Mouse (Mus musculus) myocyte (in vitro differentiated cells): ENCODE data around the gene Vmn1r229. TPM values are rescaled to one million over a fixed set of nuclear protein-coding genes. Genes with fewer than 3 reads are reported as not detected.

Experiments used
- H3K27me3 ChIP-seq: one replicate; pipeline ENCODE4 v1.6.1; 2011; ENCODE audit not compliant: control insufficient read depth, insufficient read depth, insufficient read length
- H3K36me3 ChIP-seq: one replicate; pipeline ENCODE4 v1.6.1; 2011; ENCODE audit not compliant: control insufficient read depth, insufficient read depth
- H3K4me2 ChIP-seq: one replicate; pipeline ENCODE4 v1.6.1; 2011; ENCODE audit warnings: low read depth, control low read depth
- H3K4me3 ChIP-seq: one replicate; pipeline ENCODE4 v1.5.1; 2011; ENCODE audit warnings: mild to moderate bottlenecking, control low read depth, moderate library complexity
- H3K79me2 ChIP-seq: one replicate; pipeline ENCODE4 v1.6.1; 2011; ENCODE audit not compliant: control insufficient read depth, insufficient read depth
- H3ac ChIP-seq: one replicate; pipeline ENCODE4 v1.6.1; 2011; ENCODE audit not compliant: control insufficient read depth, insufficient read length
- CEBPB ChIP-seq: IDR thresholded peaks from 2 replicates; pipeline ENCODE4 v1.6.1; 2011; ENCODE audit warnings: mild to moderate bottlenecking, moderate library complexity; ENCODE audit not compliant: poor library complexity, insufficient read depth, severe bottlenecking
- E2F4 ChIP-seq: IDR thresholded peaks from one replicate; pipeline ENCODE4 v1.6.1; 2011; ENCODE audit warnings: mild to moderate bottlenecking, control low read depth, moderate library complexity; ENCODE audit not compliant: insufficient read depth
- MAX ChIP-seq: IDR thresholded peaks from one replicate; pipeline ENCODE4 v1.6.1; 2011; ENCODE audit warnings: low read depth, mild to moderate bottlenecking, control low read depth
- MYOD1 ChIP-seq, 3 experiments: IDR thresholded peaks; one replicate each; pipeline ENCODE4 v1.6.1; 2011; ENCODE audit warnings: control low read depth in 2 of 3, low read depth in 2 of 3, mild to moderate bottlenecking in 2 of 3, moderate library complexity in 1 of 3; ENCODE audit not compliant: insufficient read length in 2 of 3, control insufficient read depth in 1 of 3
- MYOG ChIP-seq, 3 experiments: IDR thresholded peaks; one replicate each; pipeline ENCODE4 v1.6.1; 2011; ENCODE audit warnings: control low read depth in 2 of 3, low read depth in 2 of 3, mild to moderate bottlenecking in 2 of 3; ENCODE audit not compliant: insufficient read length in 2 of 3, control insufficient read depth in 1 of 3, insufficient read depth in 1 of 3
- POLR2A ChIP-seq: IDR thresholded peaks from one replicate; pipeline ENCODE4 v1.6.1; 2011; ENCODE audit warnings: low read depth, mild to moderate bottlenecking, control low read depth, moderate library complexity; ENCODE audit not compliant: insufficient read length
- POLR2AphosphoS2 ChIP-seq: IDR thresholded peaks from one replicate; pipeline ENCODE4 v1.6.1; 2011; ENCODE audit warnings: low read depth, control low read depth; ENCODE audit not compliant: insufficient read length
- REST ChIP-seq: IDR thresholded peaks from one replicate; pipeline ENCODE4 v1.6.1; 2011; ENCODE audit warnings: mild to moderate bottlenecking, control low read depth, moderate library complexity; ENCODE audit not compliant: insufficient read depth, insufficient read length
- SRF ChIP-seq: IDR thresholded peaks from one replicate; pipeline ENCODE4 v1.6.1; 2011; ENCODE audit warnings: low read depth; ENCODE audit not compliant: control insufficient read depth, insufficient read length
- TCF12 ChIP-seq: IDR thresholded peaks from one replicate; pipeline ENCODE4 v1.6.1; 2011; ENCODE audit warnings: mild to moderate bottlenecking, control low read depth; ENCODE audit not compliant: poor library complexity, insufficient read depth, severe bottlenecking
- TCF3 ChIP-seq: IDR thresholded peaks from one replicate; pipeline ENCODE4 v1.6.1; 2011; ENCODE audit warnings: low read depth, control low read depth; ENCODE audit not compliant: insufficient read length
- USF1 ChIP-seq: IDR thresholded peaks from one replicate; pipeline ENCODE4 v1.6.1; 2011; ENCODE audit warnings: low read depth, mild to moderate bottlenecking, control low read depth, moderate library complexity
- polyA plus RNA-seq: library from polyadenylated mRNA; unstranded; fragments of >200 nt; fragmentation: generic; extraction: Trizol; gene quantifications from one replicate; pipeline ENCODE4 v1.2.1, GENCODE M21; 2012; ENCODE audit warnings: missing spikeins

Gene Vmn1r229
- polyA plus RNA-seq: not detected

GRCm38 (mm10) chr17:20811255-20811654, at the start of gene Vmn1r229:
Vmn1r229 (plus strand) TSS chr17:20811555.
- no peaks in the 10 kb centered on the region for H3K27me3 ChIP-seq
- H3K79me2 ChIP-seq: no peaks in the 10 kb centered on the region
- no peak within 1 kb of the TSS for H3K4me2 ChIP-seq
- TF ChIP-seq POLR2AphosphoS2 (no peak), USF1 (no peak), E2F4 (no peak), SRF (no peak), MAX (no peak), TCF3 (no peak), CEBPB (no peak), REST (no peak), MYOD1 (IDR thresholded peaks at IDR 0.05; ENCODE audit: control insufficient read depth in 1 of 3, insufficient read length in 2 of 3, low read depth in 2 of 3) (no peak), TCF12 (no peak), MYOG (IDR thresholded peaks at IDR 0.05; ENCODE audit: control insufficient read depth in 1 of 3, insufficient read depth in 1 of 3, insufficient read length in 2 of 3, low read depth in 2 of 3) (no peak)
- H3ac ChIP-seq: no peak within 1 kb of the TSS
- H3K36me3 ChIP-seq: no peaks in the 10 kb centered on the region
- H3K4me3 ChIP-seq: no peak within 1 kb of the TSS

- H3K79me2 ChIP-seq: no peaks in the 10 kb centered on the region
These were observed 25.3 kb upstream of the Vmn1r229 start, which contains the start of gene Vmn1r228 for GRCm38 (mm10) chr17:20786057-20786456. Vmn1r228 (minus strand) TSS chr17:20786157.

GRCm38 (mm10) chr17:20840144-20840543, 28.8 kb downstream of the Vmn1r229 start, which contains the start of gene Vmn1r230:
Vmn1r230 (plus strand) TSS chr17:20840444.
- Histone ChIP-seq H3K79me2 (no peaks in the 10 kb centered on the region), H3K4me3 (no peak within 1 kb of the TSS), H3K36me3 (no peaks in the 10 kb centered on the region), H3K27me3 (no peaks in the 10 kb centered on the region), H3K4me2 (no peak within 1 kb of the TSS), H3ac (no peak within 1 kb of the TSS)
- TF ChIP-seq TCF3: no peak
- TF ChIP-seq USF1: no peak
- no peak for TF ChIP-seq SRF
- TF ChIP-seq REST: no peak
- TF ChIP-seq E2F4: no peak
- no peak for TF ChIP-seq TCF12
- TF ChIP-seq CEBPB: no peak
- no peak for TF ChIP-seq MYOD1 (IDR thresholded peaks at IDR 0.05; ENCODE audit: control insufficient read depth in 1 of 3, insufficient read length in 2 of 3, low read depth in 2 of 3)
- no peak for TF ChIP-seq POLR2AphosphoS2
- no peak for TF ChIP-seq MAX
- TF ChIP-seq MYOG (IDR thresholded peaks at IDR 0.05; ENCODE audit: control insufficient read depth in 1 of 3, insufficient read depth in 1 of 3, insufficient read length in 2 of 3, low read depth in 2 of 3): no peak
- TF ChIP-seq POLR2A: no peak

More at GRCm38 (mm10) chr17:20786057-20786456, 25.3 kb upstream of the Vmn1r229 start, which contains the start of gene Vmn1r228:
- H3K27me3 ChIP-seq: no peaks in the 10 kb centered on the region
- H3K36me3 ChIP-seq: no peaks in the 10 kb centered on the region
- no peak within 1 kb of the TSS for H3K4me2 ChIP-seq
- TF ChIP-seq MYOG (IDR thresholded peaks at IDR 0.05; ENCODE audit: control insufficient read depth in 1 of 3, insufficient read depth in 1 of 3, insufficient read length in 2 of 3, low read depth in 2 of 3) (no peak), POLR2A (no peak), REST (no peak), USF1 (no peak), CEBPB (no peak), MAX (no peak), TCF3 (no peak), POLR2AphosphoS2 (no peak), SRF (no peak), TCF12 (no peak), E2F4 (no peak), MYOD1 (IDR thresholded peaks at IDR 0.05; ENCODE audit: control insufficient read depth in 1 of 3, insufficient read length in 2 of 3, low read depth in 2 of 3) (no peak)
- no peak within 1 kb of the TSS for H3K4me3 ChIP-seq
- H3ac ChIP-seq: no peak within 1 kb of the TSS

Other genes with a start within 250 kb of the Vmn1r229 start
- not detected for gene Vmn2r109, start 246.8 kb upstream of the Vmn1r229 start, polyA plus RNA-seq
- gene Vmn2r110, start 215.1 kb upstream of the Vmn1r229 start, polyA plus RNA-seq: not detected
- gene Fpr-rs3, start 186.7 kb upstream of the Vmn1r229 start, polyA plus RNA-seq: not detected
- gene Vmn1r226, start 128.7 kb upstream of the Vmn1r229 start, polyA plus RNA-seq: not detected
- gene Vmn1r227, start 81.7 kb upstream of the Vmn1r229 start, polyA plus RNA-seq: not detected
- gene Vmn1r228, start 25.4 kb upstream of the Vmn1r229 start, polyA plus RNA-seq: not detected
- not detected for gene Vmn1r230, start 28.9 kb downstream of the Vmn1r229 start, polyA plus RNA-seq
- gene Vmn1r231, start 93.5 kb downstream of the Vmn1r229 start, polyA plus RNA-seq: not detected
- not detected for gene Vmn1r232, start 108.2 kb downstream of the Vmn1r229 start, polyA plus RNA-seq
- gene Ppp2r1a, start 133.8 kb downstream of the Vmn1r229 start, polyA plus RNA-seq: 309 TPM
- not detected for gene Vmn1r233, start 184.9 kb downstream of the Vmn1r229 start, polyA plus RNA-seq
- gene Zfp160, start 197.3 kb downstream of the Vmn1r229 start, polyA plus RNA-seq: 4.0 TPM